15 mouse cellular contexts compared by ENCODE assay signal in genomic region chr9:106230734-106231106, GRCm38 (mm10). TPM values are rescaled to one million over a fixed set of nuclear protein-coding genes. Genes with fewer than 3 reads are reported as not detected.
A peak's percentile ranks its signal among the peaks of the same experiment; 100 is the strongest.
DNase-seq lines count a peak whose midpoint lies in the region; ATAC-seq and TF ChIP-seq lines count a peak whose summit lies in the region.
"Had no signal": no experiment of that assay in that cellular context is flagged by ENCODE, and none has a peak within 500 bp of the region (broad histone marks: within the 10 kb centered on the region; RNA-seq: fewer than 3 reads in every experiment).

No protein-coding gene starts in this region.

- H3K9ac ChIP-seq in intestine, postnatal 0 days (ENCODE audit: low read depth, low read length): no peak overlapping the region
- no peak overlapping the region for H3K9ac ChIP-seq in intestine, embryonic 15.5 days
- no peak overlapping the region for H3K9ac ChIP-seq in midbrain, embryonic 14.5 days (replicated peaks; ENCODE audit: low read length)
- H3K9ac ChIP-seq in midbrain, embryonic 11.5 days (ENCODE audit: low read length): no peak overlapping the region
- no peak overlapping the region for H3K9ac ChIP-seq in stomach, embryonic 15.5 days
- H3K9ac ChIP-seq in hindbrain, embryonic 16.5 days (ENCODE audit: low read depth, low read length): no peak overlapping the region
- H3K9ac ChIP-seq: lung, embryonic 15.5 days had no signal

- H3K27ac ChIP-seq in intestine, postnatal 0 days (ENCODE audit: low read depth, low read length): no peak overlapping the region
- H3K27ac ChIP-seq in intestine, embryonic 15.5 days: no peak overlapping the region
- H3K27ac ChIP-seq in midbrain, embryonic 14.5 days (replicated peaks; ENCODE audit: low read depth, low read length): no peak overlapping the region
- H3K27ac ChIP-seq in midbrain, embryonic 11.5 days (ENCODE audit: low read depth, low read length): no peak overlapping the region
- peak overlapping the region; percentile 31; the same call in 1 of the 2 replicates for H3K27ac ChIP-seq in stomach, embryonic 15.5 days
- no peak overlapping the region for H3K27ac ChIP-seq in hindbrain, embryonic 16.5 days (ENCODE audit: low read depth, low read length)
- H3K27ac ChIP-seq: lung, embryonic 15.5 days had no signal

- peak; percentile 57 for TF ChIP-seq CTCF in intestine, postnatal 0 days (IDR thresholded peaks at IDR 0.05; ENCODE audit: low read depth)
- 0 out of 2 replicates have a peak, but pooled peaks have one; percentile 6 for TF ChIP-seq CTCF in brain, embryonic 14.5 days (IDR thresholded peaks at IDR 0.05; ENCODE audit: borderline replicate concordance, extremely low read depth, insufficient read depth, insufficient read length)

- ATAC-seq in intestine, postnatal 0 days: no peak
- ATAC-seq in intestine, embryonic 15.5 days: no peak
- ATAC-seq in midbrain, embryonic 14.5 days (ENCODE audit: low FRiP score, low TSS enrichment): no peak
- no peak for ATAC-seq in midbrain, embryonic 11.5 days (ENCODE audit: low FRiP score)
- ATAC-seq in stomach, embryonic 15.5 days (ENCODE audit: insufficient read depth, low FRiP score, low read depth): no peak
- ATAC-seq in hindbrain, embryonic 16.5 days: no peak
- ATAC-seq: intestine, embryonic 16.5 days had no signal

- H3K36me3 ChIP-seq in intestine, postnatal 0 days (ENCODE audit: control insufficient read depth, insufficient read depth): peaks cover 34% of the 10 kb centered on the region
- H3K36me3 ChIP-seq in intestine, embryonic 15.5 days: peaks cover 23% of the 10 kb centered on the region
- H3K36me3 ChIP-seq in midbrain, embryonic 14.5 days (ENCODE audit: control insufficient read depth, insufficient read depth, low read length): peaks cover 32% of the 10 kb centered on the region
- H3K36me3 ChIP-seq in midbrain, embryonic 11.5 days (ENCODE audit: control insufficient read depth, insufficient read depth, low read length): peaks cover 12% of the 10 kb centered on the region; the same call in 1 of the 2 replicates
- H3K36me3 ChIP-seq in stomach, embryonic 15.5 days: peaks cover 28% of the 10 kb centered on the region
- H3K36me3 ChIP-seq in hindbrain, embryonic 16.5 days (ENCODE audit: control insufficient read depth, insufficient read depth, low read length): peaks cover 24% of the 10 kb centered on the region

- peaks cover 1% of the 10 kb centered on the region; the same call in 1 of the 2 replicates for H3K27me3 ChIP-seq in intestine, postnatal 0 days (replicated peaks; ENCODE audit: control insufficient read depth, insufficient read depth, low read length)
- H3K27me3 ChIP-seq in intestine, embryonic 15.5 days (replicated peaks): 0 out of 2 replicates have a peak, but pooled peaks cover under 1% of the 10 kb centered on the region
- H3K27me3 ChIP-seq in midbrain, embryonic 14.5 days (ENCODE audit: control insufficient read depth, insufficient read depth, low read length): no peaks in the 10 kb centered on the region
- peaks cover 3% of the 10 kb centered on the region; the same call in 1 of the 2 replicates for H3K27me3 ChIP-seq in midbrain, embryonic 11.5 days (ENCODE audit: control insufficient read depth, insufficient read depth, low read length)
- H3K27me3 ChIP-seq in stomach, embryonic 15.5 days (replicated peaks): peaks cover 2% of the 10 kb centered on the region
- H3K27me3 ChIP-seq in hindbrain, embryonic 16.5 days (replicated peaks; ENCODE audit: control insufficient read depth, insufficient read depth, low read length): no peaks in the 10 kb centered on the region

- DNase-seq in midbrain, embryonic 14.5 days: peak; percentile 20
- no peak for DNase-seq in midbrain, embryonic 11.5 days (ENCODE audit: low spot score, missing footprints)
- no peak for DNase-seq in brain, embryonic 14.5 days (ENCODE audit: low read depth)
- DNase-seq in ovary, postnatal 14 days (ENCODE audit: low spot score): no peak
- DNase-seq: adrenal gland, adult 8-10 months; cerebellum, adult 2 months; layer of hippocampus, adult 9-11 months; right cerebral cortex, adult 18-20 months had no signal

- H3K4me1 ChIP-seq in intestine, postnatal 0 days (replicated peaks; ENCODE audit: control insufficient read depth, insufficient read depth, low read length): peaks cover 7% of the 10 kb centered on the region; the same call in 1 of the 2 replicates
- peaks cover 14% of the 10 kb centered on the region for H3K4me1 ChIP-seq in intestine, embryonic 15.5 days (replicated peaks)
- peaks cover 3% of the 10 kb centered on the region; the same call in 1 of the 2 replicates for H3K4me1 ChIP-seq in midbrain, embryonic 14.5 days (ENCODE audit: control insufficient read depth, insufficient read depth, low read length)
- H3K4me1 ChIP-seq in midbrain, embryonic 11.5 days (ENCODE audit: control insufficient read depth, insufficient read depth, low read length): peaks cover 5% of the 10 kb centered on the region; the same call in 1 of the 2 replicates
- peaks cover 12% of the 10 kb centered on the region for H3K4me1 ChIP-seq in stomach, embryonic 15.5 days
- peaks cover 7% of the 10 kb centered on the region for H3K4me1 ChIP-seq in hindbrain, embryonic 16.5 days (ENCODE audit: control insufficient read depth, insufficient read depth, low read depth, low read length)

- H3K4me2 ChIP-seq in intestine, postnatal 0 days (replicated peaks; ENCODE audit: low read depth): no peak overlapping the region
- H3K4me2 ChIP-seq in intestine, embryonic 15.5 days (replicated peaks): no peak overlapping the region
- H3K4me2 ChIP-seq in midbrain, embryonic 14.5 days (ENCODE audit: low read length): no peak overlapping the region
- no peak overlapping the region for H3K4me2 ChIP-seq in midbrain, embryonic 11.5 days
- no peak overlapping the region for H3K4me2 ChIP-seq in stomach, embryonic 15.5 days
- H3K4me2 ChIP-seq in hindbrain, embryonic 16.5 days (ENCODE audit: low read length): no peak overlapping the region
- H3K4me2 ChIP-seq: lung, embryonic 15.5 days had no signal

- no peaks in the 10 kb centered on the region for H3K9me3 ChIP-seq in intestine, postnatal 0 days (ENCODE audit: control insufficient read depth)
- no peaks in the 10 kb centered on the region for H3K9me3 ChIP-seq in intestine, embryonic 15.5 days
- H3K9me3 ChIP-seq in midbrain, embryonic 14.5 days (ENCODE audit: control insufficient read depth, low read length): no peaks in the 10 kb centered on the region
- no peaks in the 10 kb centered on the region for H3K9me3 ChIP-seq in midbrain, embryonic 11.5 days (ENCODE audit: control insufficient read depth, low read length)
- H3K9me3 ChIP-seq in stomach, embryonic 15.5 days: no peaks in the 10 kb centered on the region
- H3K9me3 ChIP-seq in hindbrain, embryonic 16.5 days (ENCODE audit: control insufficient read depth, low read length): no peaks in the 10 kb centered on the region
- H3K9me3 ChIP-seq: lung, embryonic 15.5 days had no signal

- 50% methylated on average over 3 of the region's 3 CpGs for WGBS in intestine, postnatal 0 days
- WGBS in intestine, embryonic 15.5 days: 44% methylated on average over 3 of the region's 3 CpGs
- 56% methylated on average over 3 of the region's 3 CpGs for WGBS in midbrain, embryonic 14.5 days
- WGBS in midbrain, embryonic 11.5 days: 65% methylated on average over 3 of the region's 3 CpGs
- 52% methylated on average over 3 of the region's 3 CpGs for WGBS in stomach, embryonic 15.5 days
- 56% methylated on average over 3 of the region's 3 CpGs for WGBS in hindbrain, embryonic 16.5 days

- H3K4me3 ChIP-seq in intestine, postnatal 0 days (ENCODE audit: low read depth, low read length): no peak overlapping the region
- no peak overlapping the region for H3K4me3 ChIP-seq in intestine, embryonic 15.5 days (replicated peaks)
- H3K4me3 ChIP-seq in midbrain, embryonic 14.5 days (replicated peaks; ENCODE audit: low read depth, low read length): no peak overlapping the region
- no peak overlapping the region for H3K4me3 ChIP-seq in midbrain, embryonic 11.5 days (ENCODE audit: low read depth, low read length)
- H3K4me3 ChIP-seq in stomach, embryonic 15.5 days (replicated peaks): no peak overlapping the region
- H3K4me3 ChIP-seq in hindbrain, embryonic 16.5 days (ENCODE audit: low read length): no peak overlapping the region
- H3K4me3 ChIP-seq: lung, embryonic 15.5 days; myocyte had no signal

- TF ChIP-seq POLR2A in brain, embryonic 14.5 days (IDR thresholded peaks at IDR 0.05; ENCODE audit: borderline replicate concordance, extremely low read depth, insufficient read depth, insufficient read length, poor library complexity, severe bottlenecking): no peak

RNA-seq across cellular contexts. Expression of gene Tlr9, which starts 8.3 kb away (rescaled TPM):
- 0.08 and 0.09 TPM in 2 replicates for polyA plus RNA-seq in intestine, postnatal 0 days (2015; fragmentation: Nextera tagmentation; extraction: Ambion mirVana)
- polyA plus RNA-seq in intestine, embryonic 15.5 days (2015; fragmentation: Nextera tagmentation; extraction: Ambion mirVana): 0.16 and 0.19 TPM in 2 replicates
- polyA plus RNA-seq in midbrain, embryonic 14.5 days (2014; fragmentation: Nextera tagmentation; extraction: Ambion mirVana): 0.08 and 0.09 TPM in 2 replicates
- 0.15 TPM in 1 of 2 replicates, not detected in the other for polyA plus RNA-seq in midbrain, embryonic 11.5 days (2014; fragmentation: Nextera tagmentation; extraction: Ambion mirVana)
- 0.23 and 0.45 TPM in 2 replicates for polyA plus RNA-seq in brain, embryonic 14.5 days (2012; rRNA removed)
- polyA plus RNA-seq in stomach, embryonic 15.5 days (2015; fragmentation: Nextera tagmentation; extraction: Ambion mirVana): 0.12 and 0.15 TPM in 2 replicates
- 0.04 and 0.09 TPM in 2 replicates for polyA plus RNA-seq in hindbrain, embryonic 16.5 days (2015; fragmentation: Nextera tagmentation; extraction: Ambion mirVana)
- polyA plus RNA-seq: lung, embryonic 15.5 days; myocyte had no signal

RNA-seq across cellular contexts. Expression of gene Alas1, which starts 17.7 kb away (rescaled TPM):
- polyA plus RNA-seq in intestine, postnatal 0 days (2015; fragmentation: Nextera tagmentation; extraction: Ambion mirVana): 81.2 and 82.9 TPM in 2 replicates
- 110 TPM in 2 replicates for polyA plus RNA-seq in intestine, embryonic 15.5 days (2015; fragmentation: Nextera tagmentation; extraction: Ambion mirVana)
- 93.0 and 101 TPM in 2 replicates for polyA plus RNA-seq in midbrain, embryonic 14.5 days (2014; fragmentation: Nextera tagmentation; extraction: Ambion mirVana)
- 91.0 and 91.4 TPM in 2 replicates for polyA plus RNA-seq in midbrain, embryonic 11.5 days (2014; fragmentation: Nextera tagmentation; extraction: Ambion mirVana)
- 75.2 and 75.4 TPM in 2 replicates for polyA plus RNA-seq in brain, embryonic 14.5 days (2012; rRNA removed)
- 109 TPM in 2 replicates for polyA plus RNA-seq in stomach, embryonic 15.5 days (2015; fragmentation: Nextera tagmentation; extraction: Ambion mirVana)
- polyA plus RNA-seq in hindbrain, embryonic 16.5 days (2015; fragmentation: Nextera tagmentation; extraction: Ambion mirVana): 105 and 112 TPM in 2 replicates

RNA-seq across cellular contexts. Expression of gene Twf2, which starts 27.8 kb away (rescaled TPM):
- 21.9 and 25.6 TPM in 2 replicates for polyA plus RNA-seq in intestine, postnatal 0 days (2015; fragmentation: Nextera tagmentation; extraction: Ambion mirVana)
- 51.5 and 52.5 TPM in 2 replicates for polyA plus RNA-seq in intestine, embryonic 15.5 days (2015; fragmentation: Nextera tagmentation; extraction: Ambion mirVana)
- polyA plus RNA-seq in midbrain, embryonic 14.5 days (2014; fragmentation: Nextera tagmentation; extraction: Ambion mirVana): 46.4 and 55.4 TPM in 2 replicates
- 55.6 and 61.4 TPM in 2 replicates for polyA plus RNA-seq in midbrain, embryonic 11.5 days (2014; fragmentation: Nextera tagmentation; extraction: Ambion mirVana)
- polyA plus RNA-seq in brain, embryonic 14.5 days (2012; rRNA removed): 51.1 and 63.8 TPM in 2 replicates
- 53.9 and 64.0 TPM in 2 replicates for polyA plus RNA-seq in stomach, embryonic 15.5 days (2015; fragmentation: Nextera tagmentation; extraction: Ambion mirVana)
- 49.9 and 50.3 TPM in 2 replicates for polyA plus RNA-seq in hindbrain, embryonic 16.5 days (2015; fragmentation: Nextera tagmentation; extraction: Ambion mirVana)

RNA-seq across cellular contexts. Expression of gene Ppm1m, which starts 31.2 kb away (rescaled TPM):
- 10.0 and 10.8 TPM in 2 replicates for polyA plus RNA-seq in intestine, postnatal 0 days (2015; fragmentation: Nextera tagmentation; extraction: Ambion mirVana)
- polyA plus RNA-seq in intestine, embryonic 15.5 days (2015; fragmentation: Nextera tagmentation; extraction: Ambion mirVana): 30.4 and 31.7 TPM in 2 replicates
- polyA plus RNA-seq in midbrain, embryonic 14.5 days (2014; fragmentation: Nextera tagmentation; extraction: Ambion mirVana): 11.3 and 13.1 TPM in 2 replicates
- polyA plus RNA-seq in midbrain, embryonic 11.5 days (2014; fragmentation: Nextera tagmentation; extraction: Ambion mirVana): 23.6 and 26.9 TPM in 2 replicates
- 24.1 and 26.7 TPM in 2 replicates for polyA plus RNA-seq in brain, embryonic 14.5 days (2012; rRNA removed)
- 39.0 and 42.0 TPM in 2 replicates for polyA plus RNA-seq in stomach, embryonic 15.5 days (2015; fragmentation: Nextera tagmentation; extraction: Ambion mirVana)
- 20.9 TPM in 2 replicates for polyA plus RNA-seq in hindbrain, embryonic 16.5 days (2015; fragmentation: Nextera tagmentation; extraction: Ambion mirVana)

RNA-seq across cellular contexts. Expression of gene Poc1a, which starts 50.1 kb away (rescaled TPM):
- 11.5 and 12.3 TPM in 2 replicates for polyA plus RNA-seq in intestine, postnatal 0 days (2015; fragmentation: Nextera tagmentation; extraction: Ambion mirVana)
- 25.9 and 28.2 TPM in 2 replicates for polyA plus RNA-seq in intestine, embryonic 15.5 days (2015; fragmentation: Nextera tagmentation; extraction: Ambion mirVana)
- polyA plus RNA-seq in midbrain, embryonic 14.5 days (2014; fragmentation: Nextera tagmentation; extraction: Ambion mirVana): 7.1 and 8.4 TPM in 2 replicates
- 29.4 and 30.9 TPM in 2 replicates for polyA plus RNA-seq in midbrain, embryonic 11.5 days (2014; fragmentation: Nextera tagmentation; extraction: Ambion mirVana)
- polyA plus RNA-seq in brain, embryonic 14.5 days (2012; rRNA removed): 10.4 and 15.4 TPM in 2 replicates
- polyA plus RNA-seq in stomach, embryonic 15.5 days (2015; fragmentation: Nextera tagmentation; extraction: Ambion mirVana): 24.7 and 25.4 TPM in 2 replicates
- 8.9 and 9.7 TPM in 2 replicates for polyA plus RNA-seq in hindbrain, embryonic 16.5 days (2015; fragmentation: Nextera tagmentation; extraction: Ambion mirVana)
